Mouse (Mus musculus): Measurements from ENCODE around the gene Slc12a9. TPM values are rescaled to one million over a fixed set of nuclear protein-coding genes. Genes with fewer than 3 reads are reported as not detected.
"Not testable (repeated sequence)": the region's sequence is repeated elsewhere in the genome, so short reads cannot be mapped to it uniquely, and the experiment has no call there.

The Slc12a9 gene
- polyA plus RNA-seq, 1 experiment from 2014 or later, result 9.7 TPM

GRCm38 (mm10) chr5:137285045-137285444, 48.4 kb downstream of the Slc12a9 start:
- H3K9ac ChIP-seq, result no peak overlapping the region
- ATAC-seq (ENCODE audit: insufficient read depth) (no peak), DNase-seq (peak; percentile 55)
- no peak overlapping the region for H3K4me3 ChIP-seq (ENCODE audit: low read depth, low read length)
- H3K36me3 ChIP-seq (ENCODE audit: insufficient read depth), result no peaks in the 10 kb centered on the region
- H3K9me3 ChIP-seq (ENCODE audit: low read depth, low read length), result no peaks in the 10 kb centered on the region
- peak; percentile 69 for TF ChIP-seq CTCF (IDR thresholded peaks at IDR 0.05; ENCODE audit: low read depth)
- H3K4me2 ChIP-seq, result no peak overlapping the region
- 63% methylated on average over 5 of the region's 5 CpGs for WGBS
- H3K27me3 ChIP-seq (ENCODE audit: insufficient read depth, low read length), result peaks cover 31% of the 10 kb centered on the region
- no peaks in the 10 kb centered on the region; the same call in 1 of the 2 replicates for H3K4me1 ChIP-seq (ENCODE audit: insufficient read depth)
- no peak overlapping the region for H3K27ac ChIP-seq (ENCODE audit: low read depth)

GRCm38 (mm10) chr5:137284411-137284810, 49.0 kb downstream of the Slc12a9 start:
- peaks cover 25% of the 10 kb centered on the region for H3K27me3 ChIP-seq (ENCODE audit: insufficient read depth, low read length)
- ATAC-seq (ENCODE audit: insufficient read depth); H3K9ac ChIP-seq; H3K4me2 ChIP-seq; DNase-seq; H3K4me3 ChIP-seq (ENCODE audit: low read depth, low read length); H3K4me1 ChIP-seq (ENCODE audit: insufficient read depth); H3K36me3 ChIP-seq (ENCODE audit: insufficient read depth); H3K27ac ChIP-seq (ENCODE audit: low read depth); H3K9me3 ChIP-seq (ENCODE audit: low read depth, low read length): not testable (repeated sequence)
- 75% methylated on average over 6 of the region's 6 CpGs for WGBS

- Histone ChIP-seq H3K27me3 (ENCODE audit: insufficient read depth, low read length) (no peaks in the 10 kb centered on the region), H3K4me2 (no peak overlapping the region), H3K9ac (no peak overlapping the region), H3K36me3 (ENCODE audit: insufficient read depth) (no peaks in the 10 kb centered on the region), H3K9me3 (ENCODE audit: low read depth, low read length) (peaks cover 6% of the 10 kb centered on the region; the same call in 1 of the 2 replicates), H3K4me1 (ENCODE audit: insufficient read depth) (no peaks in the 10 kb centered on the region), H3K27ac (ENCODE audit: low read depth) (no peak overlapping the region), H3K4me3 (ENCODE audit: low read depth, low read length) (no peak overlapping the region)
- WGBS, result 44% methylated on average over 18 of the region's 18 CpGs
- TF ChIP-seq CTCF (IDR thresholded peaks at IDR 0.05; ENCODE audit: low read depth), result peak; percentile 68
- ATAC-seq (ENCODE audit: insufficient read depth) (no peak), DNase-seq (peak; percentile 73)
These were observed 55.7 kb downstream of the Slc12a9 start for GRCm38 (mm10) chr5:137277360-137278342.

GRCm38 (mm10) chr5:137268131-137268910, 65.1 kb downstream of the Slc12a9 start:
- Histone ChIP-seq H3K9ac (no peak overlapping the region), H3K4me3 (ENCODE audit: low read depth, low read length) (no peak overlapping the region), H3K4me2 (peak overlapping the region; percentile 37), H3K36me3 (ENCODE audit: insufficient read depth) (no peaks in the 10 kb centered on the region), H3K4me1 (ENCODE audit: insufficient read depth) (no peaks in the 10 kb centered on the region), H3K27me3 (ENCODE audit: insufficient read depth, low read length) (no peaks in the 10 kb centered on the region), H3K27ac (ENCODE audit: low read depth) (no peak overlapping the region), H3K9me3 (ENCODE audit: low read depth, low read length) (peaks cover 5% of the 10 kb centered on the region; the same call in 1 of the 2 replicates)
- ATAC-seq (ENCODE audit: insufficient read depth) (no peak), DNase-seq (no peak)
- WGBS, result 27% methylated on average over 17 of the region's 18 CpGs
- TF ChIP-seq CTCF (IDR thresholded peaks at IDR 0.05; ENCODE audit: low read depth), result no peak

DNA sequence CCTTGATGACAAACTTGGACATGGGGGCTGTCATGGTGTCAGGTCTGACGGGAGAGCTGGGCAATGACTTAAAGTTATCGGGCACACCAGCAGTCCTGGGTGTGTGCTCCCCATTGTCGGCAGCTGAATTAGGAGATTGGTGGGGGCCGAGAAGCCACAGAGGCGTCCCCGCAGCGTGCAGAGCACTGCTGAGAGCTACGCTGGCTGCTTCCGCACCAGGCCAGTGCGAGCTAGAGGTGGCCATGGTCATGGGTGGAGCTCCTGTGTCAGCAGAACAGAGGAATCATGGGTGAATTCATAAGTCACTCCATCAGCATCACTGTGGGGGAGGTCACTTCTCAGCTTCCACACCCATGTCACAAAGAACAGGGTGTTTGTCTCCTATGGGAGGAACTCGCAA, 68.6 kb downstream of the Slc12a9 start:
- ATAC-seq (ENCODE audit: insufficient read depth) (no peak), DNase-seq (no peak)
- WGBS, result 83% methylated on average over 11 of the region's 11 CpGs
- Histone ChIP-seq H3K36me3 (ENCODE audit: insufficient read depth) (no peaks in the 10 kb centered on the region), H3K9me3 (ENCODE audit: low read depth, low read length) (no peaks in the 10 kb centered on the region), H3K9ac (no peak overlapping the region), H3K4me1 (ENCODE audit: insufficient read depth) (no peaks in the 10 kb centered on the region), H3K4me3 (ENCODE audit: low read depth, low read length) (no peak overlapping the region), H3K27ac (ENCODE audit: low read depth) (no peak overlapping the region), H3K27me3 (ENCODE audit: insufficient read depth, low read length) (no peaks in the 10 kb centered on the region), H3K4me2 (no peak overlapping the region)
- no peak for TF ChIP-seq CTCF (IDR thresholded peaks at IDR 0.05; ENCODE audit: low read depth)

Small RNA genes within 50 kb of the gene (microRNA-seq; reads per million reads assigned to microRNA genes)
- 1.2 reads per million for gene Mir7036 (ENCODE audit: borderline number of aligned reads)
- gene Mir8116 (ENCODE audit: borderline number of aligned reads), result not detected

Other genes with a start within 250 kb of the Slc12a9 start
- gene Trim56, start 217.4 kb downstream of the Slc12a9 start, polyA plus RNA-seq (2014; fragmentation: Nextera tagmentation; extraction: Ambion mirVana), result 11.5 and 11.8 TPM in 2 replicates
- gene Muc3, start 184.3 kb downstream of the Slc12a9 start, polyA plus RNA-seq (2014; fragmentation: Nextera tagmentation; extraction: Ambion mirVana), result not detected in 2 replicates
- not detected in 2 replicates for gene Muc3a, start 121.2 kb downstream of the Slc12a9 start, polyA plus RNA-seq (2014; fragmentation: Nextera tagmentation; extraction: Ambion mirVana)
- 0.93 and 1.3 TPM in 2 replicates for gene Ache, start 46.1 kb downstream of the Slc12a9 start, polyA plus RNA-seq (2014; fragmentation: Nextera tagmentation; extraction: Ambion mirVana)
- gene Ufsp1, start 39.0 kb downstream of the Slc12a9 start, polyA plus RNA-seq (2014; fragmentation: Nextera tagmentation; extraction: Ambion mirVana), result 4.4 and 4.6 TPM in 2 replicates
- 137 and 141 TPM in 2 replicates for gene Srrt, start 25.9 kb downstream of the Slc12a9 start, polyA plus RNA-seq (2014; fragmentation: Nextera tagmentation; extraction: Ambion mirVana)
- gene Trip6, start 19.2 kb downstream of the Slc12a9 start, polyA plus RNA-seq (2014; fragmentation: Nextera tagmentation; extraction: Ambion mirVana), result 87.1 and 89.3 TPM in 2 replicates
- gene Ephb4, start 16.5 kb upstream of the Slc12a9 start, polyA plus RNA-seq (2014; fragmentation: Nextera tagmentation; extraction: Ambion mirVana), result 68.6 and 78.0 TPM in 2 replicates
- gene Zan, start 143.5 kb upstream of the Slc12a9 start, polyA plus RNA-seq (2014; fragmentation: Nextera tagmentation; extraction: Ambion mirVana), result 0.18 and 0.24 TPM in 2 replicates
- gene Pop7, start 168.9 kb upstream of the Slc12a9 start, polyA plus RNA-seq (2014; fragmentation: Nextera tagmentation; extraction: Ambion mirVana), result 54.3 and 58.4 TPM in 2 replicates
- gene Gigyf1, start 185.0 kb upstream of the Slc12a9 start, polyA plus RNA-seq (2014; fragmentation: Nextera tagmentation; extraction: Ambion mirVana), result 11.1 and 11.6 TPM in 2 replicates
- gene Epo, start 199.6 kb upstream of the Slc12a9 start, polyA plus RNA-seq (2014; fragmentation: Nextera tagmentation; extraction: Ambion mirVana), result 0.37 and 0.38 TPM in 2 replicates
- 411 and 440 TPM in 2 replicates for gene Gnb2, start 199.9 kb upstream of the Slc12a9 start, polyA plus RNA-seq (2014; fragmentation: Nextera tagmentation; extraction: Ambion mirVana)
- gene Actl6b, start 219.9 kb upstream of the Slc12a9 start, polyA plus RNA-seq (2014; fragmentation: Nextera tagmentation; extraction: Ambion mirVana), result 0.26 TPM in 1 of 2 replicates, not detected in the other
- gene Tfr2, start 236.2 kb upstream of the Slc12a9 start, polyA plus RNA-seq (2014; fragmentation: Nextera tagmentation; extraction: Ambion mirVana), result 0.31 and 0.47 TPM in 2 replicates